Mouse (Mus musculus) adrenal gland, postnatal 4 days (tissue): ENCODE data around the gene Ubxn6. TPM values are rescaled to one million over a fixed set of nuclear protein-coding genes. Genes with fewer than 3 reads are reported as not detected.

ENCODE experiments used
- DNase-seq, 2 experiments: peaks; one replicate each; pipeline ENCODE4 v3.0.0; 2021 to 2022; ENCODE audit warnings: low spot score in 2 of 2, mixed read lengths in 2 of 2
- total RNA-seq, 2 experiments: library from RNA; stranded (reverse); gene quantifications; 2 replicates each; pipeline ENCODE4 v1.2.3; 2021

The Ubxn6 gene
- total RNA-seq, 2 experiments from 2014 or later = 74.6 to 76.8 TPM

GRCm38 (mm10) chr17:56027801-56028441, 46.9 kb downstream of the Ubxn6 start:
- no peak for DNase-seq

- DNase-seq = no peak
These were observed 47.9 kb downstream of the Ubxn6 start for GRCm38 (mm10) chr17:56026881-56027280.

GRCm38 (mm10) chr17:56026303-56026702, 48.5 kb downstream of the Ubxn6 start:
- no peak for DNase-seq

- DNase-seq = no peak
These were observed 49.9 kb downstream of the Ubxn6 start for GRCm38 (mm10) chr17:56024931-56025330.

- DNase-seq = no peak
These were observed 50.4 kb downstream of the Ubxn6 start for GRCm38 (mm10) chr17:56024476-56024875.

GRCm38 (mm10) chr17:56023386-56023785, 51.4 kb downstream of the Ubxn6 start:
- no peak for DNase-seq

- no peak for DNase-seq
These were observed 51.9 kb downstream of the Ubxn6 start for GRCm38 (mm10) chr17:56022989-56023290.

GRCm38 (mm10) chr17:56022131-56022988, 52.5 kb downstream of the Ubxn6 start:
- no peak for DNase-seq

- no peak for DNase-seq
These were observed 53.5 kb downstream of the Ubxn6 start for GRCm38 (mm10) chr17:56021161-56021910.

GRCm38 (mm10) chr17:56020400-56021084, 54.3 kb downstream of the Ubxn6 start:
- no peak for DNase-seq

GRCm38 (mm10) chr17:56018347-56019131, 56.3 kb downstream of the Ubxn6 start:
- DNase-seq = no peak

GRCm38 (mm10) chr17:56017848-56018247, 57.0 kb downstream of the Ubxn6 start:
- DNase-seq = no peak

Other genes starting within 250 kb of the Ubxn6 start
- gene Zfp119a, start 196.1 kb downstream of the Ubxn6 start, total RNA-seq = 10 to 100 TPM; 11.7 to 13.1 TPM
- 10 to 100 TPM; 10.1 to 11.3 TPM for gene Zfp959, start 182.9 kb downstream of the Ubxn6 start, total RNA-seq
- gene Zfp119b, start 125.5 kb downstream of the Ubxn6 start, total RNA-seq = 1 to 10 TPM; 7.2 to 8.0 TPM
- gene Ebi3, start 122.4 kb downstream of the Ubxn6 start, total RNA-seq = 1 to 10 TPM; 2.1 to 3.0 TPM
- gene Yju2, start 115.9 kb downstream of the Ubxn6 start, total RNA-seq = 10 to 100 TPM; 22.7 to 26.9 TPM
- 10 to 100 TPM in 1 of 2 experiments, 1 to 10 TPM in 1; 7.3 to 16.9 TPM for gene Shd, start 104.6 kb downstream of the Ubxn6 start, total RNA-seq
- 1 to 10 TPM; 4.1 to 9.2 TPM for gene Fsd1, start 88.5 kb downstream of the Ubxn6 start, total RNA-seq
- gene Stap2, start 69.4 kb downstream of the Ubxn6 start, total RNA-seq = 1 to 10 TPM; 9.3 to 9.4 TPM
- gene Mpnd, start 69.3 kb downstream of the Ubxn6 start, total RNA-seq = 10 to 100 TPM; 91.6 to 91.9 TPM
- 10 to 100 TPM; 66.3 to 67.4 TPM for gene Sh3gl1, start 38.4 kb downstream of the Ubxn6 start, total RNA-seq
- 10 to 100 TPM; 15.6 to 16.2 TPM for gene Chaf1a, start 34.6 kb downstream of the Ubxn6 start, total RNA-seq
- 10 to 100 TPM; 73.1 to 85.1 TPM for gene Hdgfl2, start 4.6 kb upstream of the Ubxn6 start, total RNA-seq
- 10 to 100 TPM; 29.9 to 37.0 TPM for gene Plin4, start 34.8 kb upstream of the Ubxn6 start, total RNA-seq
- 10 to 100 TPM; 23.1 to 30.6 TPM for gene Plin5, start 42.6 kb upstream of the Ubxn6 start, total RNA-seq
- 10 to 100 TPM in 1 of 2 experiments, 1 to 10 TPM in 1; 5.5 to 10.1 TPM for gene Lrg1, start 47.0 kb upstream of the Ubxn6 start, total RNA-seq
- 10 to 100 TPM in 1 of 2 experiments, 1 to 10 TPM in 1; 9.6 to 12.2 TPM for gene Sema6b, start 65.3 kb upstream of the Ubxn6 start, total RNA-seq
- gene Tnfaip8l1, start 87.4 kb upstream of the Ubxn6 start, total RNA-seq = 1 to 10 TPM; 8.0 to 9.2 TPM
- gene Mydgf, start 108.9 kb upstream of the Ubxn6 start, total RNA-seq = 10 to 100 TPM; 65.9 to 66.3 TPM
- 10 to 100 TPM; 34.4 to 37.3 TPM for gene Dpp9, start 143.9 kb upstream of the Ubxn6 start, total RNA-seq
- gene Fem1a, start 181.8 kb upstream of the Ubxn6 start, total RNA-seq = 10 to 100 TPM; 30.5 to 33.5 TPM
- 10 to 100 TPM; 21.0 to 22.2 TPM for gene Ticam1, start 201.8 kb upstream of the Ubxn6 start, total RNA-seq
- 10 to 100 TPM; 83.2 to 87.5 TPM for gene Plin3, start 217.8 kb upstream of the Ubxn6 start, total RNA-seq
- gene Arrdc5, start 225.3 kb upstream of the Ubxn6 start, total RNA-seq = not detected
- 10 to 100 TPM; 49.3 to 61.2 TPM for gene Uhrf1, start 228.3 kb upstream of the Ubxn6 start, total RNA-seq